Mouse (Mus musculus) neutrophil, adult 5-6 weeks (primary cell): Measurements from ENCODE around the gene Serpinb2. TPM values are rescaled to one million over a fixed set of nuclear protein-coding genes. Genes with fewer than 3 reads are reported as not detected.
A peak's percentile ranks its signal among the peaks of the same experiment; 100 is the strongest.

Experiments used
- ATAC-seq: fragments of 151-379, 151-347 bp; 2 replicates; pipeline ENCODE4 v1.8.0; 2017; ENCODE audit warnings: mild to moderate bottlenecking, moderate TSS enrichment; ENCODE audit not compliant: insufficient number of reproducible peaks, poor library complexity, low FRiP score, severe bottlenecking; ENCODE audit errors: extremely low read depth
- total RNA-seq: library from RNA; stranded (forward); fragments of 200-1000 nt; gene quantifications from 2 replicates; pipeline ENCODE4 v1.2.3, GENCODE M21; 2017

Gene Serpinb2
- total RNA-seq, 1 experiment from 2014 or later, result 1.5 TPM

DNA sequence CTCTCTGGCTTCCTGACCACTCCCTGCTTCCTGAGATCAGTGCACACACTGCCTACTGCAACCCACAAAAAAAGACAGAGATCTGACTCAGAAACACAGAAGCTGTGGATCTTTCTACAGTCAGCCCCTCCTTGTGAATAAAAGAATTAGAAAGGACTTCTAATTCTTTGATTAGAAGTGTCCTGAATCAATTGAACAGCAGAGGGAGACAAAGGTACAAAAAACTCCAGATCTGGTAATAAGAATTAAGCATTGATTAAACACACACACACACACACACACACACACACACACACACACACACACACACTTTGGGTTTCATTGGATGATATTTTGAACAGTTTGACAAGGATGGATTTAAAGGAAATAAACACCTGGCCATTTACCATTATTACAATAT, 54.4 kb downstream of the Serpinb2 start:
- no peak for ATAC-seq

GRCm38 (mm10) chr1:107576094-107576493, 64.9 kb downstream of the Serpinb2 start:
- ATAC-seq, result no peak

- no peak for ATAC-seq
These were observed 66.3 kb downstream of the Serpinb2 start for GRCm38 (mm10) chr1:107577514-107577913.

DNA sequence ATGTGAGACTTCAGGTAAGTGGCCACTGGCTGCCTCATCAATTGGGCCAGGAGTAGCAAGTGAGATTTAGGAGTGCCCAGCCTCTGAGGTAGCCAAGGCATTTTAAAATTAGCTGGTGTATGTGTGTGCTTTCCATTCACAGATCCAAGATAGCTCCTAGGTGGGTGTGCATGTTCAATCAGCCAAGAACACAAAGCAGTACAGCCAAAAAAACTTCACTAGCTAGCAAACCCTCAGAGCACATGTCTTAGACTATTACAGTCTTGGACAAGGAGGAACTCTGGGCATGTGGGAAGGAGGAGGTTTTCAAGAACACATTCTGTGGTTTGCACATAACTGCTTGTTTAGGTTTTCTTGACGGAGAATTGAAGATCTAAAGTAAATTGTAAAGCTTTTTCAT, 70.0 kb downstream of the Serpinb2 start:
- no peak for ATAC-seq

DNA sequence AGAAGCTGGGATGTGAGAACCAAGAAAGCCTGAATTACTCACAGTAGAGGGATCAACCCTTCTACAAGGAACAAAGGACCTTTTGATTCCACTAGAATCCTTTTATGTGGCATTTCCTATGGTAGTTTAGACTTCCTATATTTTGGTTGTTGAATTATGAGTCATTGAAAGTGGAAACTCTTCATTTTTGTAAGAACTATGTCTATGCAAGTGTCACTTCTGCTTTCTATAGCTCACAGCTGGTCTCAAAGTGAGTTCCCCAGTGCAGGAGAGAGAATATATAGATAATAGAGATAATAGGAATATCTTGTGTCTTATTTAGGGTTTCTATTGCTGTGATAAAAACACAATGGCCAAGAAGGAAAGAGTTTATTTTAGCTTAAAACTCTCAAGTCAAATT, 71.7 kb downstream of the Serpinb2 start:
- ATAC-seq, result peak; percentile 80

GRCm38 (mm10) chr1:107583958-107584376, 72.7 kb downstream of the Serpinb2 start:
- peak; percentile 81 for ATAC-seq

GRCm38 (mm10) chr1:107584932-107585331, 73.7 kb downstream of the Serpinb2 start:
- no peak for ATAC-seq

Other genes with a start within 250 kb of the Serpinb2 start
- not detected in 2 replicates for gene Serpinb3b, start 233.1 kb upstream of the Serpinb2 start, total RNA-seq
- not detected in 2 replicates for gene Serpinb3c, start 233.1 kb upstream of the Serpinb2 start, total RNA-seq
- gene Serpinb11, start 150.2 kb upstream of the Serpinb2 start, total RNA-seq, result 0.25 and 1.4 TPM in 2 replicates
- 1.6 and 2.2 TPM in 2 replicates for gene Serpinb7, start 111.8 kb upstream of the Serpinb2 start, total RNA-seq
- 1.7 and 3.3 TPM in 2 replicates for gene Serpinb8, start 78.6 kb downstream of the Serpinb2 start, total RNA-seq